Mouse (Mus musculus) right cerebral cortex, postnatal 10 days (tissue): ENCODE results near the gene Cyp4x1.

Experiments used
- DNase-seq, 2 experiments: peaks; one replicate each; pipeline ENCODE4 v3.0.0; 2021; ENCODE audit warnings: low spot score in 2 of 2

The Cyp4x1 gene

GRCm38 (mm10) chr4:115090592-115090991 lies 43.5 kb downstream of the Cyp4x1 start:
- no peak for DNase-seq

- DNase-seq = no peak
These were observed 45.3 kb downstream of the Cyp4x1 start, which contains the start of gene Pdzk1ip1 for GRCm38 (mm10) chr4:115088611-115089338. Gene Pdzk1ip1 (plus strand): TSS chr4:115088708.

GRCm38 (mm10) chr4:115086763-115087415 lies 47.2 kb downstream of the Cyp4x1 start:
- no peak for DNase-seq

- no peak for DNase-seq
These were observed 47.8 kb downstream of the Cyp4x1 start for GRCm38 (mm10) chr4:115086257-115086656.

- peak; percentile 42 to 59 for DNase-seq
These were observed 48.5 kb downstream of the Cyp4x1 start for GRCm38 (mm10) chr4:115085522-115086095.

GRCm38 (mm10) chr4:115083031-115083430 lies 51.0 kb downstream of the Cyp4x1 start:
- no peak for DNase-seq

- DNase-seq = no peak
These were observed 54.2 kb downstream of the Cyp4x1 start for GRCm38 (mm10) chr4:115079821-115080349.

GRCm38 (mm10) chr4:115078892-115079820 lies 54.9 kb downstream of the Cyp4x1 start:
- peak; percentile 53 to 71 for DNase-seq

- DNase-seq = no peak
These were observed 58.7 kb downstream of the Cyp4x1 start for GRCm38 (mm10) chr4:115075204-115075915.

- no peak for DNase-seq
These were observed 59.3 kb downstream of the Cyp4x1 start for GRCm38 (mm10) chr4:115074789-115075188.

GRCm38 (mm10) chr4:115071668-115072067 lies 62.4 kb downstream of the Cyp4x1 start:
- no peak for DNase-seq

GRCm38 (mm10) chr4:115063518-115064239 lies 70.4 kb downstream of the Cyp4x1 start:
- no peak for DNase-seq

GRCm38 (mm10) chr4:115062875-115063517 lies 71.1 kb downstream of the Cyp4x1 start:
- peak; percentile 63 to 66 for DNase-seq

- DNase-seq = no peak
These were observed 71.6 kb downstream of the Cyp4x1 start for GRCm38 (mm10) chr4:115062540-115062874.

GRCm38 (mm10) chr4:115060753-115061152 lies 73.3 kb downstream of the Cyp4x1 start:
- no peak for DNase-seq

GRCm38 (mm10) chr4:115059871-115060270 lies 74.2 kb downstream of the Cyp4x1 start:
- no peak for DNase-seq

- DNase-seq = no peak
These were observed 75.0 kb downstream of the Cyp4x1 start for GRCm38 (mm10) chr4:115058871-115059590.

- no peak for DNase-seq
These were observed 75.7 kb downstream of the Cyp4x1 start for GRCm38 (mm10) chr4:115058317-115058761.
